ENCODE assay signal across 27 mouse cellular contexts in genomic region chr4:86622116-86622515, GRCm38 (mm10).
"Had no signal": no experiment of that assay in that cellular context is flagged by ENCODE, and none has a peak within 500 bp of the region (broad histone marks: within the 10 kb centered on the region; RNA-seq: fewer than 3 reads in every experiment).

No protein-coding gene starts in this region.

- DNase-seq: gastrocnemius, adult 2 months; gastrocnemius, postnatal 10 days; gastrocnemius, postnatal 25 days; heart, adult 11 months; heart, adult 2 months; heart, postnatal 14 days; heart, postnatal 36 days; kidney, adult 11 months; kidney, adult 2 months; kidney, adult 9 months; kidney, postnatal 14 days; kidney, postnatal 36 days; layer of hippocampus, adult 9-11 months; layer of hippocampus, postnatal 36 days; left cerebral cortex, postnatal 4 days had no signal

- H3K27ac ChIP-seq: gastrocnemius, adult 2 months; heart, adult 2 months; heart, embryonic 13.5 days; heart, embryonic 15.5 days; hindbrain, embryonic 13.5 days; hindbrain, embryonic 15.5 days; hindbrain, postnatal 0 days; kidney, embryonic 15.5 days; limb, embryonic 13.5 days; limb, embryonic 15.5 days; liver, embryonic 12.5 days; liver, embryonic 14.5 days had no signal

- H3K9me3 ChIP-seq: heart, embryonic 13.5 days; heart, embryonic 15.5 days; hindbrain, embryonic 13.5 days; hindbrain, embryonic 15.5 days; kidney, embryonic 15.5 days; limb, embryonic 13.5 days; limb, embryonic 15.5 days; liver, embryonic 12.5 days had no signal

- H3K9ac ChIP-seq: heart, embryonic 13.5 days; heart, embryonic 15.5 days; hindbrain, embryonic 13.5 days; hindbrain, embryonic 15.5 days; kidney, embryonic 15.5 days; limb, embryonic 13.5 days; limb, embryonic 15.5 days; liver, embryonic 12.5 days; liver, embryonic 14.5 days had no signal

- ATAC-seq: hindbrain, postnatal 0 days; intestine, embryonic 16.5 days; liver, embryonic 12.5 days had no signal

- H3K36me3 ChIP-seq: heart, embryonic 13.5 days; heart, embryonic 15.5 days; hindbrain, embryonic 13.5 days; hindbrain, embryonic 15.5 days; kidney, embryonic 15.5 days; limb, embryonic 13.5 days; limb, embryonic 15.5 days; liver, embryonic 12.5 days had no signal

- H3K4me2 ChIP-seq: heart, embryonic 11.5 days; heart, embryonic 13.5 days; heart, embryonic 15.5 days; hindbrain, embryonic 13.5 days; hindbrain, embryonic 15.5 days; kidney, embryonic 15.5 days; limb, embryonic 13.5 days; limb, embryonic 15.5 days; liver, embryonic 12.5 days had no signal

- H3K27me3 ChIP-seq: heart, embryonic 13.5 days; heart, embryonic 15.5 days; hindbrain, embryonic 13.5 days; hindbrain, embryonic 15.5 days; kidney, embryonic 15.5 days; limb, embryonic 13.5 days; limb, embryonic 15.5 days; liver, embryonic 12.5 days had no signal

- H3K4me1 ChIP-seq: heart, embryonic 13.5 days; heart, embryonic 15.5 days; hindbrain, embryonic 13.5 days; hindbrain, embryonic 15.5 days; kidney, embryonic 15.5 days; limb, embryonic 13.5 days; limb, embryonic 15.5 days had no signal

- H3K4me3 ChIP-seq: gastrocnemius, adult 2 months; heart, adult 2 months; heart, embryonic 13.5 days; heart, embryonic 15.5 days; hindbrain, embryonic 13.5 days; hindbrain, embryonic 15.5 days; kidney, embryonic 15.5 days; limb, embryonic 13.5 days; limb, embryonic 15.5 days; liver, embryonic 12.5 days had no signal
